In genomic region chr14:61682721-61683355, GRCm38 (mm10) we compare ENCODE assay signal across 8 mouse cellular contexts.
A peak's percentile ranks its signal among the peaks of the same experiment; 100 is the strongest.
DNase-seq lines count a peak whose midpoint lies in the region; ATAC-seq and TF ChIP-seq lines count a peak whose summit lies in the region.

No protein-coding gene starts in this region.

- no peaks in the 10 kb centered on the region for H3K9me3 ChIP-seq in ES-Bruce4 (replicated peaks; ENCODE audit: control insufficient read depth, insufficient read depth, low read length, poor library complexity, severe bottlenecking)

- ATAC-seq in erythroid progenitor cell, adult 5-6 weeks (replicated peaks; ENCODE audit: low FRiP score, poor library complexity, severe bottlenecking) = peak; percentile 45
- 0 out of 2 replicates have a peak, but pooled peaks have one; percentile 4 for ATAC-seq in neutrophil, adult 5-6 weeks (ENCODE audit: extremely low read depth, insufficient number of reproducible peaks, low FRiP score, poor library complexity, severe bottlenecking)

- TF ChIP-seq POLR2A in ES-Bruce4 (IDR thresholded peaks at IDR 0.05; ENCODE audit: insufficient read depth, low read length) = no peak
- no peak for TF ChIP-seq POLR2A in brain, embryonic 14.5 days (IDR thresholded peaks at IDR 0.05; ENCODE audit: borderline replicate concordance, extremely low read depth, insufficient read depth, insufficient read length, poor library complexity, severe bottlenecking)

- DNase-seq in brain, embryonic 14.5 days (ENCODE audit: low read depth) = peak; percentile 88
- DNase-seq in heart, postnatal 10 days = peak; percentile 79 to 82
- peak; percentile 44 to 65 for DNase-seq in layer of hippocampus, adult 18-20 months (ENCODE audit: low spot score in 2 of 2)
- DNase-seq in lung, adult 18-20 months = peak; percentile 63 to 67
- DNase-seq in thymus, postnatal 0 days (ENCODE audit: low spot score) = peak; percentile 78

- H3K4me1 ChIP-seq in ES-Bruce4 (ENCODE audit: control insufficient read depth, insufficient read depth, low read length) = no peaks in the 10 kb centered on the region

- TF ChIP-seq EP300 in ES-Bruce4 (IDR thresholded peaks at IDR 0.05; ENCODE audit: insufficient read depth, low read depth, low read length) = no peak

- H3K9ac ChIP-seq in ES-Bruce4 (ENCODE audit: low read depth, poor library complexity, severe bottlenecking) = peak overlapping the region; percentile 75

- no peaks in the 10 kb centered on the region for H3K36me3 ChIP-seq in ES-Bruce4 (ENCODE audit: control insufficient read depth, insufficient read depth, low read length, poor library complexity, severe bottlenecking)

- H3K27me3 ChIP-seq in ES-Bruce4 (ENCODE audit: control insufficient read depth, insufficient read depth, low read length, poor library complexity, severe bottlenecking) = peaks cover 25% of the 10 kb centered on the region

- H3K27ac ChIP-seq in ES-Bruce4 (ENCODE audit: insufficient read depth, low read length) = no peak overlapping the region

- intact Hi-C loops in heart, postnatal 10 days (cut with DNase I) = loop anchor here (2.0 to 5.0 kb wide), 3 partner anchors 54 to 489 kb away; partner anchors contain the start of gene Spryd7

- peak overlapping the region; percentile 82 for H3K4me3 ChIP-seq in ES-Bruce4 (ENCODE audit: low read depth, low read length)

- no peak for TF ChIP-seq CTCF in ES-Bruce4 (IDR thresholded peaks at IDR 0.05; ENCODE audit: low read depth, low read length)
- TF ChIP-seq CTCF in brain, embryonic 14.5 days (IDR thresholded peaks at IDR 0.05; ENCODE audit: borderline replicate concordance, extremely low read depth, insufficient read depth, insufficient read length) = no peak
